Mouse (Mus musculus) G1E (cell line): Measurements from ENCODE around the gene Cradd. TPM values are rescaled to one million over a fixed set of nuclear protein-coding genes. Genes with fewer than 3 reads are reported as not detected.

Experiments used
- ATAC-seq: 2 replicates; pipeline ENCODE4 v1.8.0; 2016; ENCODE audit warnings: mild to moderate bottlenecking; ENCODE audit not compliant: insufficient number of reproducible peaks, poor library complexity, low FRiP score, severe bottlenecking; ENCODE audit errors: extremely low read depth
- DNase-seq: peaks from one replicate; pipeline ENCODE4 v3.0.0; 2012; ENCODE audit warnings: low spot score
- H3K27me3 ChIP-seq: 2 replicates; pipeline ENCODE4 v1.6.1; 2012; ENCODE audit warnings: mild to moderate bottlenecking, low read length, inconsistent platforms; ENCODE audit not compliant: insufficient read depth
- H3K36me3 ChIP-seq: replicated peaks from 2 replicates; pipeline ENCODE3; 2012; ENCODE audit warnings: mild to moderate bottlenecking, inconsistent platforms
- H3K4me1 ChIP-seq: 2 replicates; pipeline ENCODE4 v1.6.1; 2012; ENCODE audit warnings: low read depth, low read length, inconsistent platforms, mixed read lengths; ENCODE audit not compliant: insufficient read depth
- H3K4me3 ChIP-seq: 2 replicates; pipeline ENCODE4 v1.5.1; 2012; ENCODE audit warnings: low read depth, mild to moderate bottlenecking, inconsistent platforms, low read length, moderate library complexity, mixed read lengths
- H3K9me3 ChIP-seq: replicated peaks from 2 replicates; pipeline ENCODE4 v1.6.1; 2012; ENCODE audit warnings: inconsistent platforms
- CTCF ChIP-seq: IDR thresholded peaks from 2 replicates; pipeline ENCODE4 v1.5.1; 2012; ENCODE audit warnings: low read depth, low read length, inconsistent platforms, mixed read lengths
- GATA1 ChIP-seq: IDR thresholded peaks from 2 replicates; pipeline ENCODE4 v1.6.1; 2012; ENCODE audit warnings: borderline replicate concordance, low read length, inconsistent platforms, mixed read lengths
- GATA2 ChIP-seq: IDR thresholded peaks from 2 replicates; pipeline ENCODE4 v1.6.1; 2012; ENCODE audit warnings: low read depth, low read length, inconsistent platforms, borderline replicate concordance
- POLR2AphosphoS5 ChIP-seq: IDR thresholded peaks from 2 replicates; pipeline ENCODE4 v1.6.1; 2012; ENCODE audit warnings: low read depth, low read length, inconsistent platforms; ENCODE audit not compliant: insufficient replicate concordance
- TAL1 ChIP-seq: conservative IDR thresholded peaks from 2 replicates; pipeline ENCODE4 v1.6.1; 2012; ENCODE audit warnings: low read depth, low read length, inconsistent platforms, mixed read lengths
- polyA plus RNA-seq: library from polyadenylated mRNA; stranded (reverse); fragments of >175 nt; gene quantifications from 2 replicates; pipeline ENCODE4 v1.2.3, GENCODE M21; 2012
- total RNA-seq, 2 experiments: library from RNA; stranded (forward) in 1 of 2; stranded (reverse) in 1 of 2; fragments of 200-1000 nt in 1 of 2; fragments of >200 nt in 1 of 2; fragmentation: Nextera tagmentation in 1 of 2; gene quantifications; 2 replicates each; pipeline ENCODE4 v1.2.3; 2014 to 2017

Gene Cradd
- total and polyA plus RNA-seq, 3 experiments = 9.0 to 81.4 (median 22.5) TPM

GRCm38 (mm10) chr10:95257979-95258378 lies 66.0 kb downstream of the Cradd start:
- TF ChIP-seq GATA2 (no peak), CTCF (no peak), TAL1 (no peak), GATA1 (no peak)
- Histone ChIP-seq H3K9me3 (no peaks in the 10 kb centered on the region), H3K4me3 (no peak overlapping the region), H3K4me1 (peaks cover 79% of the 10 kb centered on the region), H3K27me3 (no peaks in the 10 kb centered on the region; the same call in 1 of the 2 replicates), H3K36me3 (peaks cover 7% of the 10 kb centered on the region)
- DNase-seq = no peak
- no peak for ATAC-seq

- DNase-seq = no peak
- ATAC-seq = peak; percentile 52; the same call in 1 of the 2 replicates
- Histone ChIP-seq H3K4me3 (peak overlapping the region; percentile 58; the same call in 1 of the 2 replicates), H3K27me3 (no peaks in the 10 kb centered on the region; the same call in 1 of the 2 replicates), H3K36me3 (peaks cover 15% of the 10 kb centered on the region), H3K9me3 (no peaks in the 10 kb centered on the region), H3K4me1 (peaks cover 72% of the 10 kb centered on the region)
- TF ChIP-seq GATA2 = no peak
These were observed 67.8 kb downstream of the Cradd start for GRCm38 (mm10) chr10:95256095-95256494.

- no peak for TF ChIP-seq TAL1
- TF ChIP-seq GATA1 = no peak
- no peak for TF ChIP-seq POLR2AphosphoS5
- no peak for TF ChIP-seq GATA2
- TF ChIP-seq CTCF = no peak
- Histone ChIP-seq H3K27me3 (peaks cover 4% of the 10 kb centered on the region), H3K4me3 (no peak overlapping the region), H3K36me3 (peaks cover 24% of the 10 kb centered on the region), H3K9me3 (no peaks in the 10 kb centered on the region), H3K4me1 (peaks cover 70% of the 10 kb centered on the region)
- DNase-seq (no peak), ATAC-seq (no peak)
These were observed 68.8 kb downstream of the Cradd start for GRCm38 (mm10) chr10:95255018-95255680.

- peaks cover 66% of the 10 kb centered on the region for H3K4me1 ChIP-seq
- DNase-seq = no peak
- H3K36me3 ChIP-seq = peaks cover 24% of the 10 kb centered on the region
- no peak for ATAC-seq
- TF ChIP-seq TAL1 (no peak), GATA1 (no peak), POLR2AphosphoS5 (no peak), GATA2 (no peak)
- H3K9me3 ChIP-seq = no peaks in the 10 kb centered on the region
- no peak overlapping the region for H3K4me3 ChIP-seq
- peaks cover 5% of the 10 kb centered on the region for H3K27me3 ChIP-seq
These were observed 69.4 kb downstream of the Cradd start for GRCm38 (mm10) chr10:95254453-95255001.

- Histone ChIP-seq H3K36me3 (peaks cover 24% of the 10 kb centered on the region), H3K9me3 (no peaks in the 10 kb centered on the region), H3K4me1 (peaks cover 64% of the 10 kb centered on the region), H3K4me3 (no peak overlapping the region), H3K27me3 (peaks cover 5% of the 10 kb centered on the region)
- no peak for TF ChIP-seq TAL1
- TF ChIP-seq CTCF = no peak
- ATAC-seq (no peak), DNase-seq (no peak)
These were observed 69.9 kb downstream of the Cradd start for GRCm38 (mm10) chr10:95254046-95254445.

- no peak for TF ChIP-seq POLR2AphosphoS5
- no peak for TF ChIP-seq CTCF
- no peak for TF ChIP-seq GATA2
- no peak for TF ChIP-seq GATA1
- no peak for TF ChIP-seq TAL1
- DNase-seq (no peak), ATAC-seq (no peak)
- peaks cover 7% of the 10 kb centered on the region for H3K27me3 ChIP-seq
- H3K4me1 ChIP-seq = peaks cover 60% of the 10 kb centered on the region
- no peaks in the 10 kb centered on the region for H3K9me3 ChIP-seq
- no peak overlapping the region for H3K4me3 ChIP-seq
- H3K36me3 ChIP-seq = peaks cover 24% of the 10 kb centered on the region
These were observed 72.3 kb downstream of the Cradd start for GRCm38 (mm10) chr10:95251674-95252073.
